Mouse (Mus musculus) forebrain, embryonic 10.5 days (tissue): ENCODE data around the gene Asl. TPM values are rescaled to one million over a fixed set of nuclear protein-coding genes. Genes with fewer than 3 reads are reported as not detected.

Experiments
- DNase-seq: peaks from one replicate; pipeline ENCODE4 v3.0.0-alpha.2; 2017; ENCODE audit warnings: low spot score; ENCODE audit errors: extremely low spot score
- H3K27ac ChIP-seq: fragments of 300-500 bp; sonication (generic); 2 replicates; pipeline ENCODE4 v1.5.1; 2016; ENCODE audit warnings: mild to moderate bottlenecking
- H3K27me3 ChIP-seq: fragments of 300-500 bp; sonication (generic); 2 replicates; pipeline ENCODE4 v1.6.1; 2016; ENCODE audit warnings: mild to moderate bottlenecking; ENCODE audit not compliant: poor library complexity, severe bottlenecking
- H3K36me3 ChIP-seq: fragments of 300-500 bp; sonication (generic); replicated peaks from 2 replicates; pipeline ENCODE4 v1.6.1; 2016; ENCODE audit warnings: mild to moderate bottlenecking, moderate library complexity
- H3K4me1 ChIP-seq: fragments of 300-500 bp; sonication (generic); 2 replicates; pipeline ENCODE4 v1.6.1; 2016
- H3K4me3 ChIP-seq: fragments of 300-500 bp; sonication (generic); 2 replicates; pipeline ENCODE4 v1.5.1; 2016; ENCODE audit warnings: mild to moderate bottlenecking, moderate library complexity
- H3K9me3 ChIP-seq: fragments of 300-500 bp; sonication (generic); 2 replicates; pipeline ENCODE4 v1.6.1; 2016; ENCODE audit warnings: mild to moderate bottlenecking, moderate library complexity
- WGBS: fragments of 180-500 bp; shearing (Covaris S2); methylation state at CpG from one replicate; pipeline ENCODE4 v1.1.7; 2016; 5-methylcytosine and 5-hydroxymethylcytosine counted together
- polyA plus RNA-seq: library from polyadenylated mRNA; unstranded; fragments of >200 nt; fragmentation: Nextera tagmentation; extraction: Ambion mirVana; gene quantifications from 2 replicates; pipeline ENCODE4 v1.2.1, GENCODE M21; 2016

Gene Asl
- polyA plus RNA-seq, 1 experiment from 2014 or later: 33.2 TPM

DNA sequence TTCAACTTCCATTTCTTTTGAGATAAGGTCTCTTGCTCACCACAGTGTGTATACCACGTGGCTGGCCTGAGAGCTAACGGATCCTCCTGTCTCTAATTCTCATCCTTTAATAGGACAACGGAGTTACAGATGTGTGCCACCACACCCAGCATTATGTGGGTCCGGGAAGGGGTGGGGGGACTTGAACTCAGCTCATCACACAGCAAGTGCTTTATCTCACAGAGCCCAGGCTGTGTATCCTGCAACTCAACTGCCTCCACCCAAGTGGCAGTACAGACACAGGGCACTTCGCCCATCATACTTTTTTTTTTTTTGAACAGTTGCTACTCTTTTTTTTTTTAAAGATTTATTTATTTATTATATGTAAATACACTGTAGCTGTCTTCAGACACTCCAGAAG is 37.1 kb downstream of the Asl start:
- H3K4me3 ChIP-seq: no peak overlapping the region
- DNase-seq: no peak
- WGBS: 92% methylated on average over 5 of the region's 5 CpGs
- H3K27ac ChIP-seq: no peak overlapping the region
- H3K27me3 ChIP-seq: no peaks in the 10 kb centered on the region
- H3K4me1 ChIP-seq: no peaks in the 10 kb centered on the region
- H3K36me3 ChIP-seq: peaks cover 48% of the 10 kb centered on the region
- H3K9me3 ChIP-seq: no peaks in the 10 kb centered on the region

DNA sequence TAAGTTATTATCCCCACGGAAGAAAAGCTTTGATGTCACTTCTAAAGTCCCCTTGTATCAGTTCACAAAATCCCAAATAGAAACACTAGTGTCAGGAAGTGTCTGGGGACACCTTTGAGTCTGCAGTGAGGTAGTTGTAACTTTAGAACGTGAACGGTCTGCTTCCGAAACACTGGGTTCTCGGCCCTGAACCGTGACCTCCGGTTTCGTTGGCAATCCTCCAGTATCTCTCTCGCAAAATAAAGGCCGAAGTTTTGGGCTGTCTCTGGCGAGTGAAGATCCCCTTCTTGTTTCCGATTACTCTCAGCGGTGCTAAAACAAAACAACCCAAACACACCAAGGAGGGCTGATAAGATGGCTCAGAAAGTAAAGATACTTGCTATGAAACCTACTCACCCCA is 39.7 kb downstream of the Asl start:
- H3K9me3 ChIP-seq: no peaks in the 10 kb centered on the region
- peaks cover 49% of the 10 kb centered on the region for H3K36me3 ChIP-seq
- no peak overlapping the region for H3K27ac ChIP-seq
- no peak for DNase-seq
- 92% methylated on average over 13 of the region's 13 CpGs for WGBS
- H3K27me3 ChIP-seq: no peaks in the 10 kb centered on the region
- H3K4me3 ChIP-seq: no peak overlapping the region
- H3K4me1 ChIP-seq: no peaks in the 10 kb centered on the region

DNA sequence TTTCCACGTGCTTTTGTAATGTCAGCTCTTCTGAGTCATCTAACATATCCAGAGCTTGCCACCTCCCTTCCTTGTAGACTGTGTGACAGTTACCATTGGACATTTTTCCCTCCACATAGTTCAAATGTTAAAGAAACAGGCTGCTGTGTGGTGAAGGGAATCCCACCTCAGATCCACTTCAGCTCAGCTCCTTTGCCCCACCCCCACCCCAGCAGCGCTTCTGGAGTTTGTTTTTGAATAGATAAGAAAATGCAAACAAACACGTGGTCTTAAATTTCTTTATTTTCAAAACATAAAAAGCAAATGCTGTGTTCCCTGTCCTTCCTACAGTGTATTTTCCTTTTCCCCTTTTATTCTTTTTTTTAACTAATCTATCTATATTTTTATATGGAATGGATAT is 48.8 kb downstream of the Asl start:
- Histone ChIP-seq H3K27me3 (no peaks in the 10 kb centered on the region), H3K4me3 (no peak overlapping the region), H3K36me3 (peaks cover 39% of the 10 kb centered on the region), H3K4me1 (no peaks in the 10 kb centered on the region), H3K27ac (no peak overlapping the region), H3K9me3 (no peaks in the 10 kb centered on the region)
- DNase-seq: no peak
- WGBS: 83% methylated on average over 3 of the region's 3 CpGs

DNA sequence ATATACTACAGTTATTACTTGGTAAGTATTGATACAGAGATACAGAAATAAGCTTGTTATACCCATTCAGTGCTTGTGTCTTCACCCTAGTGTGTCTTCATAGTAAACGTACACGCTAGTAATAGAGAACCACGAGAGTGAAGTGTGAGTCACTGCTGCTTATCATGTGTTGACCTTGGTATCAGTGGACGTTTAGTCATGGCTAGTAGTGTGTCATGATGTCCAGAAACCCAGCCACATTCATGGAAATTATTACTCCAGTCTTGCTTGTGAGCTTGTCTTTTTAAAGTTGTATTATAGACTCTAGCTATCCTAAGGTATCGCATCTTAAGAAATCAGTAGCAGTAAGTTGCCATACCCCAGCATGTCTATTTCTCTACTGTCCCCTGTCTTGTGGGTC is 50.4 kb downstream of the Asl start:
- DNase-seq: no peak
- Histone ChIP-seq H3K27ac (no peak overlapping the region), H3K27me3 (no peaks in the 10 kb centered on the region), H3K36me3 (peaks cover 37% of the 10 kb centered on the region), H3K4me3 (no peak overlapping the region), H3K4me1 (no peaks in the 10 kb centered on the region), H3K9me3 (no peaks in the 10 kb centered on the region)
- 93% methylated on average over 5 of the region's 5 CpGs for WGBS

DNA sequence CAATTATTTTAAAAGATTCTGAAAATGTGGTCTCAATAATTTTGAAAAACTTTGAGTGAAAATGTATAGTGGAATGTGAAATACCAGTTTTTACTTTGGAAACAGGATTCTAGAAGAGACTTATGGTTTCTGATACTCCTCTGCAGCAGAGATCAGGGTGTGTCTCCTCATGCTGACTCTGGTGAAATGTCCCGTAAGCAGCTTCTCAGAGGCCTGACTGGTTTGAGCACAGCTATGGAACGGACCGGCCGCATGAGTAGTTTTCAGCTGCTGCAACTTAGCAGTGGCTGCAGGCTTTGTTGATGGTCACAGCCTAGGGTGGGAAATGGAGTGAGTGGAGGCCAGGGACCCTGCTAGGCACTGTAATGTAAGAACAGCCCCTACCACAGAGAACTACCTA is 51.3 kb downstream of the Asl start:
- Histone ChIP-seq H3K4me3 (no peak overlapping the region), H3K36me3 (peaks cover 34% of the 10 kb centered on the region), H3K27me3 (no peaks in the 10 kb centered on the region), H3K9me3 (no peaks in the 10 kb centered on the region), H3K27ac (no peak overlapping the region), H3K4me1 (no peaks in the 10 kb centered on the region)
- no peak for DNase-seq
- WGBS: 91% methylated on average over 4 of the region's 4 CpGs

DNA sequence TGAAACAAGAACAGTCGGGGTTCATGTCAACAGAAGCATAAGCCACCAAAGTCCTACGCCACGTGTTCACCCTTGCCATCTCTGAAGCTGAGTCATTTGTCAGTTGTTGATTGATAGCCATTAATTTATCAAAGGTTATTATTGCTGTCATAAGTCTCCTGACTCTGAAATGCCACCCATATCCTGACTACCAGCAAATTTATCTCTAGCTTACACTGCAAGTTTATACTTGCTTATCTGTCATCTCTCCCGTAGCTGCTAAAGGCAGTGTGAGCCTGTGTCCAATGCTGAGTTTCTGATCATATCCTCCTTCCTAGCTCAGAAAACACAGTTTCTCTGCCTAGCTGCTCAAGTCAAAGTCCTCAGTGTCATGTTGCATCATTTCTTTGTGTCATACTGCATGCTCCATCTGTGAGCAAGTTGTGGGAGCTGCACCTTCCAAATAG is 54.2 kb downstream of the Asl start:
- Histone ChIP-seq H3K9me3 (no peaks in the 10 kb centered on the region), H3K27me3 (no peaks in the 10 kb centered on the region), H3K27ac (no peak overlapping the region), H3K4me3 (no peak overlapping the region), H3K36me3 (peaks cover 39% of the 10 kb centered on the region), H3K4me1 (no peaks in the 10 kb centered on the region)
- WGBS: 92% methylated on average over 4 of the region's 4 CpGs
- DNase-seq: no peak

DNA sequence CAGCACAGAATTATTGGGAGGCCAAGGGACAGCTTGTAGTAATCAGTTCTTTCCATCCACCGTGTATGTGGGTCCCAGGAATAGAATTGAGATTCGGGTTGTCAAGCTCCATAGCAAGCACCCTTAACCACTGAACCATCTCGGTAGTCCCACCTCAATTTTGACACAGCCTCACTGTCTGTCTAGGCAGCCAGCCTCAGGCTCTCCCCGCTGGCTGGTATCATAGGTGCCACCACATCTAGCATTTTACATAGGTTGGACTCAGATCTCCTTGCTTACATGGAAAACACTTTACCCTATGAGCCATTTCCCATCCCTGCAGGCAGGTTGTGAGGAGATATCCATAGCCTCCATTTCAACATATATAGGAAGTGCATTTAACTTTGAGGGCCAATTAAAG is 54.7 kb downstream of the Asl start:
- Histone ChIP-seq H3K4me3 (no peak overlapping the region), H3K4me1 (no peaks in the 10 kb centered on the region), H3K27ac (no peak overlapping the region), H3K9me3 (no peaks in the 10 kb centered on the region), H3K36me3 (peaks cover 41% of the 10 kb centered on the region), H3K27me3 (no peaks in the 10 kb centered on the region)
- 90% methylated on average over 4 of the region's 4 CpGs for WGBS
- no peak for DNase-seq

DNA sequence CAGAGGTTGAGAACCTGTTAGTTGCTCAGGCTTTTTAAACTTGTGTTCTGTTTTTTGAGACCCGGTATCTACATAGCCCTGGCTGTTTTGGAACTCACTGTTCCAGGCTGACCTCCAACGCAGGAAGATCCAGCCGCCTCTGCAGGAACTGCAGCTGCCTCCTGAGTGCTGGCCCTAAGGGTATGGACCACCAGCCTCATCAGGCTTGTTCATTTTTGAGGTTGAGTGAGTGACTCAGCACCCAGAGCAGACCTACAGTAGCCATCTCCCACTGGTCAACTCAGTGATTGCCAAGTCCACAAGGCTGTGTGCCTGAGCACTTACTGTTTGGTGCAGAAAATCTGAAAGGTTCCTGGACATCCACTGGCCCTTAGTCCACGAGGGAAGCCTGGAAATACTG is 57.6 kb downstream of the Asl start:
- H3K27me3 ChIP-seq: no peaks in the 10 kb centered on the region
- H3K27ac ChIP-seq: no peak overlapping the region
- no peak for DNase-seq
- H3K4me3 ChIP-seq: no peak overlapping the region
- 88% methylated on average over 4 of the region's 4 CpGs for WGBS
- H3K9me3 ChIP-seq: no peaks in the 10 kb centered on the region
- H3K4me1 ChIP-seq: peaks cover 1% of the 10 kb centered on the region; the same call in 1 of the 2 replicates
- H3K36me3 ChIP-seq: peaks cover 36% of the 10 kb centered on the region

DNA sequence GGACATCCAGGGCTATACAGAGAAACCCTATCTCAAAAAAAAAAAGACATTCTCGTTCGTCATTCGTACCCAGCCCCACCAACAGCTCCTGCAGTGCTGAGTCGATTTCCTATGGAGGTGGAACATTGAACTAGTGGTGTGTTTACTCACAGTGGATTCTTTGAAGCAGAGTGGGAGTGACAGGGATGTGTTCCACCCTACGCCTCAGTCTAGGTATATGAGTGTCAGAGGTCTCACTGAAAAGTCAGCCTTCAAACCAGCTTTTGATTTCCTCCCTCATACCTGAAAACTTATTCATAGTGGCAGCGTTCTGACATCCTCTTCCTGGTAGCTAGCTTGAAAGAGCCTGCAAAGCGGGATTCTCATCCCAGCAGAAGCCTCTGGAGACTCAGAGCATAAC is 60.6 kb downstream of the Asl start:
- no peak for DNase-seq
- H3K9me3 ChIP-seq: no peaks in the 10 kb centered on the region
- H3K36me3 ChIP-seq: peaks cover 25% of the 10 kb centered on the region
- peaks cover 11% of the 10 kb centered on the region; the same call in 1 of the 2 replicates for H3K4me1 ChIP-seq
- no peak overlapping the region for H3K4me3 ChIP-seq
- 93% methylated on average over 7 of the region's 7 CpGs for WGBS
- no peak overlapping the region for H3K27ac ChIP-seq
- no peaks in the 10 kb centered on the region for H3K27me3 ChIP-seq

DNA sequence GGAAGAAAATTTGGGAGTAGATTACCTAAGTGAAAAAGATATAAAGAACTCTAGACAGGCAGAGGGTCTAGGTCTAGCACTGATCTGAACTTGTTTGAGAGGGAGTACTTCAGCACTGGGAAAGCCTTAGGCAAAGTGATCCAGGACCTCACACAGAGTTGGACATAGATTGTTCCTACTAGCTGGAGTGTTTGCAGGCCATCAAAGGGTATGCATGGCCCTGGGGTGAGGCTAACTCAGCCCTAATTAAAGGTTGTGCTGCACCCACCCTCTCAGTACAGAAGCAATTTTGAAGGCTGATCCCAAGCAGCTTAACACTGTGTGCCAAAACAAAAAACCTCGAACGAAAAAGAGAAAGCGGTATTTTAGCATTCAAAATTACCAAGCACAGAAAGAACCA is 62.6 kb downstream of the Asl start:
- no peaks in the 10 kb centered on the region for H3K9me3 ChIP-seq
- no peak overlapping the region for H3K27ac ChIP-seq
- peaks cover 20% of the 10 kb centered on the region for H3K4me1 ChIP-seq
- H3K36me3 ChIP-seq: peaks cover 11% of the 10 kb centered on the region
- WGBS: 76% methylated on average over 3 of the region's 3 CpGs
- DNase-seq: no peak
- no peak overlapping the region for H3K4me3 ChIP-seq
- H3K27me3 ChIP-seq: no peaks in the 10 kb centered on the region

DNA sequence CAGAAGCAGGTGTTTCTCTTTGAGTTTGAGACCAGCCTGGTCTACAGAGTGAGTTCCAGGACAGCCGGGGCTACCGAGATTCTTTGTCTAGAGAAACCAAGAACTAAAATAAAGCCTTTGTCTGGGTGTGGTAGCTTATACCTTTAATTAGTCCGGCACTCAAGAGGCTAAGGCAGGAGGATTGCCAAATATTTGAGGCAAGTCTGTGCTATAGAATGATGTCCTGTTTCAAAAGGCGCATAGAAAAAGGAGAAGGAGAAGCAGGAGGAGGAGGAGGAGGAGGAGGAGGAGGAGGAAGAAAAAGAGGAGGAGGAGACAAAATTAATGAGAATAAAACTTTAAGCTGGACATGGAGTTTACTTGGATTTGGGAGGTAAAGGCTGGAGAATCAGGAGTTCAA is 65.8 kb downstream of the Asl start:
- no peak for DNase-seq
- Histone ChIP-seq H3K36me3 (peaks cover 33% of the 10 kb centered on the region), H3K27ac (no peak overlapping the region), H3K4me3 (no peak overlapping the region), H3K9me3 (no peaks in the 10 kb centered on the region), H3K4me1 (peaks cover 20% of the 10 kb centered on the region), H3K27me3 (no peaks in the 10 kb centered on the region)
- WGBS: 59% methylated on average over 4 of the region's 4 CpGs

Other genes with a start within 250 kb of the Asl start
- gene Psph, start 241.8 kb downstream of the Asl start, polyA plus RNA-seq: 42.1 and 44.9 TPM in 2 replicates
- 42.2 and 46.3 TPM in 2 replicates for gene Sumf2, start 182.3 kb downstream of the Asl start, polyA plus RNA-seq
- 1,073 and 1,078 TPM in 2 replicates for gene Chchd2, start 141.8 kb downstream of the Asl start, polyA plus RNA-seq
- 5.6 and 5.8 TPM in 2 replicates for gene Zbed5, start 133.5 kb downstream of the Asl start, polyA plus RNA-seq
- 0.15 and 0.26 TPM in 2 replicates for gene Phkg1, start 130.7 kb downstream of the Asl start, polyA plus RNA-seq
- 3.3 and 4.9 TPM in 2 replicates for gene Nupr1l, start 120.7 kb downstream of the Asl start, polyA plus RNA-seq
- gene Vkorc1l1, start 87.3 kb downstream of the Asl start, polyA plus RNA-seq: 33.0 and 33.4 TPM in 2 replicates
- 32.2 and 35.6 TPM in 2 replicates for gene Gusb, start 26.2 kb downstream of the Asl start, polyA plus RNA-seq
- gene Crcp, start within 50 bp of the Asl start, polyA plus RNA-seq: 61.3 and 64.0 TPM in 2 replicates
- 54.9 and 57.0 TPM in 2 replicates for gene Tpst1, start 44.1 kb upstream of the Asl start, polyA plus RNA-seq
- 3.6 and 3.9 TPM in 2 replicates for gene Kctd7, start 115.6 kb upstream of the Asl start, polyA plus RNA-seq
- 23.3 and 25.4 TPM in 2 replicates for gene Rabgef1, start 142.6 kb upstream of the Asl start, polyA plus RNA-seq
- 35.8 and 39.2 TPM in 2 replicates for gene Tmem248, start 187.8 kb upstream of the Asl start, polyA plus RNA-seq
- gene Sbds, start 226.3 kb upstream of the Asl start, polyA plus RNA-seq: 69.5 and 76.7 TPM in 2 replicates
- 32.2 and 32.5 TPM in 2 replicates for gene Tyw1, start 226.4 kb upstream of the Asl start, polyA plus RNA-seq